In genomic region chr8:44877066-44877465, GRCm38 (mm10) we compare ENCODE assay signal across 32 mouse cellular contexts. TPM values are rescaled to one million over a fixed set of nuclear protein-coding genes. Genes with fewer than 3 reads are reported as not detected.
DNase-seq lines count a peak whose midpoint lies in the region; ATAC-seq and TF ChIP-seq lines count a peak whose summit lies in the region.
"Had no signal": no experiment of that assay in that cellular context is flagged by ENCODE, and none has a peak within 500 bp of the region (broad histone marks: within the 10 kb centered on the region; RNA-seq: fewer than 3 reads in every experiment).

No protein-coding gene starts in this region.

- 0 out of 2 replicates have a peak, but pooled peaks cover 4% of the 10 kb centered on the region for H3K4me1 ChIP-seq in embryonic facial prominence, embryonic 14.5 days (ENCODE audit: control insufficient read depth, insufficient read depth, low read length)
- peaks cover 16% of the 10 kb centered on the region for H3K4me1 ChIP-seq in embryonic facial prominence, embryonic 10.5 days
- H3K4me1 ChIP-seq in lung, postnatal 0 days (ENCODE audit: insufficient read depth, low read depth, low read length), result no peaks in the 10 kb centered on the region
- H3K4me1 ChIP-seq in forebrain, embryonic 13.5 days, result no peaks in the 10 kb centered on the region
- H3K4me1 ChIP-seq in midbrain, postnatal 0 days (ENCODE audit: insufficient read depth, low read length), result no peaks in the 10 kb centered on the region
- H3K4me1 ChIP-seq: forebrain, embryonic 15.5 days; hindbrain, embryonic 13.5 days; liver, embryonic 12.5 days; neural tube, embryonic 13.5 days had no signal

- no peak for TF ChIP-seq EP300 in lung, postnatal 0 days (IDR thresholded peaks at IDR 0.05)

- 31% methylated on average over 5 of the region's 5 CpGs for WGBS in embryonic facial prominence, embryonic 14.5 days
- 54% methylated on average over 5 of the region's 5 CpGs for WGBS in embryonic facial prominence, embryonic 10.5 days
- 21% methylated on average over 5 of the region's 5 CpGs for WGBS in lung, postnatal 0 days
- WGBS in forebrain, embryonic 13.5 days, result 81% methylated on average over 5 of the region's 5 CpGs
- WGBS in midbrain, postnatal 0 days, result 86% methylated on average over 5 of the region's 5 CpGs

- H3K9me3 ChIP-seq in embryonic facial prominence, embryonic 14.5 days (ENCODE audit: control insufficient read depth, low read length), result no peaks in the 10 kb centered on the region
- H3K9me3 ChIP-seq in embryonic facial prominence, embryonic 10.5 days, result no peaks in the 10 kb centered on the region
- no peaks in the 10 kb centered on the region; the same call in 1 of the 2 replicates for H3K9me3 ChIP-seq in lung, postnatal 0 days (ENCODE audit: low read length)
- no peaks in the 10 kb centered on the region for H3K9me3 ChIP-seq in forebrain, embryonic 13.5 days (replicated peaks)
- H3K9me3 ChIP-seq in midbrain, postnatal 0 days (ENCODE audit: low read length), result no peaks in the 10 kb centered on the region
- H3K9me3 ChIP-seq: embryonic facial prominence, embryonic 13.5 days; forebrain, embryonic 15.5 days; hindbrain, embryonic 13.5 days; liver, embryonic 12.5 days; neural tube, embryonic 13.5 days had no signal

- H3K36me3 ChIP-seq in embryonic facial prominence, embryonic 14.5 days (ENCODE audit: control insufficient read depth, insufficient read depth, low read length), result no peaks in the 10 kb centered on the region
- H3K36me3 ChIP-seq in embryonic facial prominence, embryonic 10.5 days (replicated peaks), result no peaks in the 10 kb centered on the region
- H3K36me3 ChIP-seq in lung, postnatal 0 days (ENCODE audit: insufficient read depth, low read length), result no peaks in the 10 kb centered on the region
- no peaks in the 10 kb centered on the region for H3K36me3 ChIP-seq in forebrain, embryonic 13.5 days (ENCODE audit: poor library complexity, severe bottlenecking)
- H3K36me3 ChIP-seq in midbrain, postnatal 0 days (ENCODE audit: insufficient read depth, low read length), result no peaks in the 10 kb centered on the region
- H3K36me3 ChIP-seq: embryonic facial prominence, embryonic 13.5 days; forebrain, embryonic 15.5 days; hindbrain, embryonic 13.5 days; liver, embryonic 12.5 days; neural tube, embryonic 13.5 days had no signal

- no peak overlapping the region for H3K27ac ChIP-seq in embryonic facial prominence, embryonic 14.5 days (replicated peaks; ENCODE audit: low read depth, low read length)
- H3K27ac ChIP-seq in embryonic facial prominence, embryonic 10.5 days (replicated peaks), result no peak overlapping the region
- H3K27ac ChIP-seq in lung, postnatal 0 days (ENCODE audit: low read length), result no peak overlapping the region
- H3K27ac ChIP-seq in forebrain, embryonic 13.5 days, result no peak overlapping the region
- H3K27ac ChIP-seq in midbrain, postnatal 0 days (ENCODE audit: low read depth, low read length), result no peak overlapping the region
- H3K27ac ChIP-seq: embryonic facial prominence, embryonic 13.5 days; forebrain, embryonic 15.5 days; hindbrain, embryonic 13.5 days; liver, embryonic 12.5 days; neural tube, embryonic 13.5 days; stomach, postnatal 0 days had no signal

- DNase-seq in embryonic facial prominence, embryonic 14.5 days (ENCODE audit: low spot score), result peak; percentile 57
- no peak for DNase-seq in embryonic facial prominence, embryonic 10.5 days (ENCODE audit: low spot score)
- peak; percentile 20 for DNase-seq in lung, postnatal 0 days (ENCODE audit: low spot score)
- DNase-seq in lung, adult 18-20 months, result no peak
- DNase-seq in urinary bladder, postnatal 36 days (ENCODE audit: low spot score in 2 of 2), result peak; percentile 36 to 41
- no peak for DNase-seq in urinary bladder, postnatal 25 days (ENCODE audit: low spot score)
- no peak for DNase-seq in midbrain, postnatal 0 days (ENCODE audit: low spot score)
- DNase-seq: adrenal gland, postnatal 14 days; cerebellum, adult 11-12 months; cerebellum, adult 9-11 months; gastrocnemius, postnatal 25 days; heart, adult 18-20 months; heart, postnatal 4 days; kidney, adult 9 months; kidney, postnatal 4 days; layer of hippocampus, postnatal 36 days; left cerebral cortex, postnatal 4 days; liver, postnatal 0 days; right cerebral cortex, postnatal 4 days; thymus, adult 18-20 months; thymus, postnatal 25 days had no signal

- H3K9ac ChIP-seq in embryonic facial prominence, embryonic 14.5 days (ENCODE audit: low read depth, low read length), result no peak overlapping the region
- H3K9ac ChIP-seq in lung, postnatal 0 days (replicated peaks; ENCODE audit: low read depth), result no peak overlapping the region
- H3K9ac ChIP-seq in forebrain, embryonic 13.5 days, result no peak overlapping the region
- no peak overlapping the region for H3K9ac ChIP-seq in midbrain, postnatal 0 days (replicated peaks; ENCODE audit: low read length, poor library complexity, severe bottlenecking)
- H3K9ac ChIP-seq: embryonic facial prominence, embryonic 13.5 days; forebrain, embryonic 15.5 days; hindbrain, embryonic 13.5 days; liver, embryonic 12.5 days; liver, postnatal 0 days; neural tube, embryonic 13.5 days had no signal

- no peak for ATAC-seq in embryonic facial prominence, embryonic 14.5 days (ENCODE audit: low read depth)
- ATAC-seq in lung, postnatal 0 days, result peak; percentile 57
- no peak for ATAC-seq in forebrain, embryonic 13.5 days
- no peak for ATAC-seq in midbrain, postnatal 0 days (ENCODE audit: low FRiP score)
- ATAC-seq: forebrain, embryonic 15.5 days; intestine, postnatal 0 days; liver, embryonic 12.5 days; liver, postnatal 0 days; midbrain, embryonic 16.5 days had no signal

- H3K27me3 ChIP-seq in embryonic facial prominence, embryonic 14.5 days (replicated peaks; ENCODE audit: control insufficient read depth, insufficient read depth, low read length), result no peaks in the 10 kb centered on the region
- no peaks in the 10 kb centered on the region for H3K27me3 ChIP-seq in embryonic facial prominence, embryonic 10.5 days (replicated peaks; ENCODE audit: low read depth, poor library complexity, severe bottlenecking)
- H3K27me3 ChIP-seq in lung, postnatal 0 days (replicated peaks; ENCODE audit: insufficient read depth, low read length), result no peaks in the 10 kb centered on the region
- H3K27me3 ChIP-seq in forebrain, embryonic 13.5 days, result no peaks in the 10 kb centered on the region
- no peaks in the 10 kb centered on the region for H3K27me3 ChIP-seq in midbrain, postnatal 0 days (ENCODE audit: insufficient read depth, low read length)
- H3K27me3 ChIP-seq: embryonic facial prominence, embryonic 13.5 days; forebrain, embryonic 15.5 days; hindbrain, embryonic 13.5 days; liver, embryonic 12.5 days; neural tube, embryonic 13.5 days had no signal

- H3K4me3 ChIP-seq in embryonic facial prominence, embryonic 14.5 days (ENCODE audit: low read depth, low read length), result no peak overlapping the region
- H3K4me3 ChIP-seq in embryonic facial prominence, embryonic 10.5 days, result no peak overlapping the region
- no peak overlapping the region for H3K4me3 ChIP-seq in lung, postnatal 0 days (ENCODE audit: low read depth, low read length)
- no peak overlapping the region for H3K4me3 ChIP-seq in forebrain, embryonic 13.5 days
- no peak overlapping the region for H3K4me3 ChIP-seq in midbrain, postnatal 0 days (ENCODE audit: low read depth, low read length)
- H3K4me3 ChIP-seq: embryonic facial prominence, embryonic 13.5 days; forebrain, embryonic 15.5 days; hindbrain, embryonic 13.5 days; liver, embryonic 12.5 days; neural tube, embryonic 13.5 days had no signal

- no peak overlapping the region for H3K4me2 ChIP-seq in embryonic facial prominence, embryonic 14.5 days (ENCODE audit: low read depth, low read length)
- H3K4me2 ChIP-seq in lung, postnatal 0 days (replicated peaks; ENCODE audit: low read depth, low read length), result no peak overlapping the region
- no peak overlapping the region for H3K4me2 ChIP-seq in forebrain, embryonic 13.5 days
- no peak overlapping the region for H3K4me2 ChIP-seq in midbrain, postnatal 0 days (ENCODE audit: low read depth, low read length, poor library complexity, severe bottlenecking)
- H3K4me2 ChIP-seq: embryonic facial prominence, embryonic 13.5 days; forebrain, embryonic 15.5 days; heart, embryonic 11.5 days; hindbrain, embryonic 13.5 days; liver, embryonic 12.5 days; midbrain, embryonic 11.5 days; neural tube, embryonic 13.5 days had no signal

- no peak for TF ChIP-seq CTCF in lung, postnatal 0 days (IDR thresholded peaks at IDR 0.05)
- no peak for TF ChIP-seq CTCF in midbrain, postnatal 0 days (IDR thresholded peaks at IDR 0.05)

RNA-seq across cellular contexts. Expression of gene Fat1, which starts 58.2 kb away (rescaled TPM):
- 40.7 and 42.7 TPM in 2 replicates for polyA plus RNA-seq in embryonic facial prominence, embryonic 14.5 days (2014; fragmentation: Nextera tagmentation; extraction: Ambion mirVana)
- 17.2 and 18.6 TPM in 2 replicates for polyA plus RNA-seq in embryonic facial prominence, embryonic 10.5 days (2016; fragmentation: Nextera tagmentation; extraction: Ambion mirVana)
- 7.2 and 7.3 TPM in 2 replicates for polyA plus RNA-seq in lung, postnatal 0 days (2015; fragmentation: Nextera tagmentation; extraction: Ambion mirVana)
- 10.0 and 14.2 TPM in 2 replicates for polyA plus RNA-seq in forebrain, embryonic 13.5 days (2015; fragmentation: Nextera tagmentation; extraction: Ambion mirVana)
- 106 and 122 TPM in 2 replicates for total RNA-seq in midbrain, postnatal 0 days (2014; rRNA removed)
- polyA plus RNA-seq in midbrain, postnatal 0 days (2015; fragmentation: Nextera tagmentation; extraction: Ambion mirVana), result 8.7 and 9.2 TPM in 2 replicates

Comparison
In these comparisons a context has a peak if more than half of its experiments do, and no peak if none do; other contexts are left out.
1. DNase-seq: peak in embryonic facial prominence, embryonic 14.5 days (single experiment), lung, postnatal 0 days (single experiment) and urinary bladder, postnatal 36 days (2 of 2); none in embryonic facial prominence, embryonic 10.5 days (single experiment), lung, adult 18-20 months (0 of 2), urinary bladder, postnatal 25 days (single experiment) and midbrain, postnatal 0 days (single experiment).